Mouse (Mus musculus): ENCODE measurements around the gene Map2k7. TPM values are rescaled to one million over a fixed set of nuclear protein-coding genes. Genes with fewer than 3 reads are reported as not detected.
"Not testable (repeated sequence)": the region's sequence is repeated elsewhere in the genome, so short reads cannot be mapped to it uniquely, and the experiment has no call there.

Gene Map2k7
- polyA plus RNA-seq, 1 experiment = 63.5 TPM

DNA sequence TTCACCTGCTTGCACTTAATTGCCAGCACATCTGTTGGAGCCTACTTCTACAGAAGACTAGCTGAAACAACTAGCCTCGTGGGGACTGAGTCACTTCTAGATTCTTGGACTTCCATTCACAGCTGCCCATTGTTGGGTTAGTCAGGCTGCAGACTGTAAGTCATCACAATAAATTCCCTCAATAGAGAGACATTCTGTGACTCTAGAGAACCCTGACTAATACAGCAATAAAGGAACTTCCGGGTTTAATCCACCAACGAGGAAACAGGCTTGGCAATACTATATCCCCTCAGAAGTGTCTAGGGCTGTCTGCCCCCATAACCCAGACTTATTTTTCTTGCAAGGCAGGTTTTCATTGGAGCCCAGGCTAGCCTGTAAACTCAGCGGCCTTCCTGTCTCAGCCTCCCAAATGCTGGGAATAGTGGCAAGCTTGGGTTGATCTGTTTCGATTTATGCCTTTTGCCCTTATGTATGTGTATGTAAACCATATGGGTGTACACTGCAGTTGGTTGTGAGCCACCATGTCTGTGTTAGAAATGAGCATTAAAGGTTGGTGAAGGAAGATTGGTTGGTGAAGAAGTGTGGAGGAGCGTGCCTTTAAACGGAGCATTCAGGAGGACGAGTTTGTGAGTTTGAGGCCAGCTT is 13.7 kb downstream of the Map2k7 start:
- TF ChIP-seq CTCF (IDR thresholded peaks at IDR 0.05; ENCODE audit: borderline replicate concordance, extremely low read depth, insufficient read depth, insufficient read length) (no peak), POLR2A (IDR thresholded peaks at IDR 0.05; ENCODE audit: borderline replicate concordance, extremely low read depth, insufficient read depth, insufficient read length, poor library complexity, severe bottlenecking) (no peak)
- DNase-seq (ENCODE audit: low read depth) = no peak

DNA sequence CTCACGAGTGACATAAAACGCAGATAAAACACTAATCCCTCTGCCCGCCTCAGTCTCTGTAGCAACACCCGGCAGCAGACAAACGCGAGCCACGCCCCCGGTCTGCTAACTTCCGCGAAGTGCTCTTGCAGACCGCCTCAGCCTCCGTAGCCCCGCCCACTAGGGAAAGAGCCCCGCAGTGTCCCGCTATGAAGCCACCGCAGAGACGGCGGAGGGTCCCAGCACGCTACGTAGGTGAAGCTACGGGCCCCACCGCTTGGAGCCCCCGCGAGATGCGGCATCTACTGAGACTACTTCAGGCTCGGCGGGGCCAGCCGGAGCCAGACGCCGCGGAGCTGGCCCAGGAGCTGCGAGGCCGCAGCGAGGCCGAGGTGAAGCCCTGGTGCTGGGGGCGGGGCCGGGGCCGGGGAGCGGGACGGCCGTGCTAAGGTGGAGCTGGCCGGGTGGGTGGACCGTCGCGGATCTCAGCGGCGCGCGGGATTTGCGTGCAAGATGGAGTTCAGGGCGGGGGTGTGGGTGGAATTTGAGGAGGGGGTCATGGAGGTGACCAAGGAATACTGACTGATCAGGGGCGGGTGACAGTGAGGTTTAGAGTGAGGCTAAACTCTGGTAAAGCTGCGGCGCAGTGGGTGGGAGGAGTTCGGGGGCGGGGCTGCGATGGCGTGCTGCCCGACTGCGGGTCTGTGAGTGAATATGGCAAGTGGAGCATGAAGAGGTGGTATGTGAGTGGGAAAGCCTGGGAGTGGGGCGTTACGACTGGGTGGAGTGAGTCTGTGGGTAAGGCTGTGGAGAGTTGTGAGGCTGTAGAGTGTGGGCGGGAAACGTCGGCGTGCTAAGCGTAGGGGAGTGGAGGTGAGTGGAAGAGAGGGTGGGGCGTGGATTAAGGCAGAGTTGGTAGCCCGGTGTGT is 14.6 kb downstream of the Map2k7 start, which contains the start of gene Snapc2:
Snapc2 (plus strand) TSS at position 147 of the 908 bp plus-strand sequence.
- no peak for TF ChIP-seq CTCF (IDR thresholded peaks at IDR 0.05; ENCODE audit: borderline replicate concordance, extremely low read depth, insufficient read depth, insufficient read length)
- TF ChIP-seq POLR2A (IDR thresholded peaks at IDR 0.05; ENCODE audit: borderline replicate concordance, extremely low read depth, insufficient read depth, insufficient read length, poor library complexity, severe bottlenecking) = peak; percentile 50; the same call in 1 of the 2 replicates
- peak; percentile 98 for DNase-seq (ENCODE audit: low read depth)

DNA sequence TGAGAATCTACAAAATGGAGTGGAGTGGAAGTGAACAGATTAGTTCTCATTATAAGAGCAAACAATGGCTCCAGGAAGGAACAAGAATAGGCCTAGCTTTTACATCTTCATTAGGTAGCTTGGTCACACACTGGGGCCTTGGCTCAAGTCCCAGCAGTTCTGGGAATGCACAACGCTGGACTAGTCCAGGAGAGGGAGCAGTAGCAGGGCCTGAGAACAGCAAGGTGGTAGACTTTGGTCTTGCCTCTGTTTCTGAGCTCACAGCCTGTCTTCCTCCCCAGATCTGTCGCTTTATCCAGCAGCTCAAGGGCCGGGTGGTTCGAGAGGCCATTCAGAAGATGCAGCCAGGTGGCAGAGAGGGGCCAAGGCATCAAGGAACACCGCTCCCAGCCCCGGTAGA is 15.5 kb downstream of the Map2k7 start:
- peak; percentile 93 for DNase-seq (ENCODE audit: low read depth)
- no peak for TF ChIP-seq POLR2A (IDR thresholded peaks at IDR 0.05; ENCODE audit: borderline replicate concordance, extremely low read depth, insufficient read depth, insufficient read length, poor library complexity, severe bottlenecking)
- peak; percentile 51; the same call in 1 of the 2 replicates for TF ChIP-seq CTCF (IDR thresholded peaks at IDR 0.05; ENCODE audit: borderline replicate concordance, extremely low read depth, insufficient read depth, insufficient read length)

DNA sequence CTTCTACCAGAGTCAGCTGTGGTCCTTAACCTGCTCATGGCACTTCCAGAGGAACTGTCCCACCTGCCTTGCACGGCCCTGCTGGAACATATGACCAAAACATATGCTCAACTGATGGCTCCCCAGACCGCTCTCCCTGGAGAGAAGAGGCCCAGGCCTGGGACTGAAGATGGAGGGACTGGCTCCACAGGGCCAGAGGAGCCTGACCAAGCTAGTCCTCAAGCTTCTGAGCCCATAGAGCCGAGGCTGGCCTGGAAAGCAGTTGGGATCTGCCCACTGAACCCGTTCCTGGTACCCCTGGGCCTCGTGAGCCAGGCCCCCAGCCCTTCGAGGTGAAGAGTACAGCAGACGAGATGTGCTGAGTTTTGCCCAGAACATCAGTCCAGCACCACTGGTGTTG is 16.9 kb downstream of the Map2k7 start:
- DNase-seq (ENCODE audit: low read depth) = not testable (repeated sequence)

GRCm38 (mm10) chr8:4256911-4257310 is 18.4 kb downstream of the Map2k7 start:
- peak; percentile 44 for DNase-seq (ENCODE audit: low read depth)
- TF ChIP-seq CTCF (IDR thresholded peaks at IDR 0.05; ENCODE audit: borderline replicate concordance, extremely low read depth, insufficient read depth, insufficient read length) = no peak

GRCm38 (mm10) chr8:4257350-4257749 is 18.8 kb downstream of the Map2k7 start:
- no peak for DNase-seq (ENCODE audit: low read depth)
- TF ChIP-seq CTCF (IDR thresholded peaks at IDR 0.05; ENCODE audit: borderline replicate concordance, extremely low read depth, insufficient read depth, insufficient read length) = no peak
- TF ChIP-seq POLR2A (IDR thresholded peaks at IDR 0.05; ENCODE audit: borderline replicate concordance, extremely low read depth, insufficient read depth, insufficient read length, poor library complexity, severe bottlenecking) = no peak

- TF ChIP-seq POLR2A (IDR thresholded peaks at IDR 0.05; ENCODE audit: borderline replicate concordance, extremely low read depth, insufficient read depth, insufficient read length, poor library complexity, severe bottlenecking) = no peak
- peak; percentile 94 for TF ChIP-seq CTCF (IDR thresholded peaks at IDR 0.05; ENCODE audit: borderline replicate concordance, extremely low read depth, insufficient read depth, insufficient read length)
These were observed 19.7 kb downstream of the Map2k7 start for GRCm38 (mm10) chr8:4258233-4258632.

DNA sequence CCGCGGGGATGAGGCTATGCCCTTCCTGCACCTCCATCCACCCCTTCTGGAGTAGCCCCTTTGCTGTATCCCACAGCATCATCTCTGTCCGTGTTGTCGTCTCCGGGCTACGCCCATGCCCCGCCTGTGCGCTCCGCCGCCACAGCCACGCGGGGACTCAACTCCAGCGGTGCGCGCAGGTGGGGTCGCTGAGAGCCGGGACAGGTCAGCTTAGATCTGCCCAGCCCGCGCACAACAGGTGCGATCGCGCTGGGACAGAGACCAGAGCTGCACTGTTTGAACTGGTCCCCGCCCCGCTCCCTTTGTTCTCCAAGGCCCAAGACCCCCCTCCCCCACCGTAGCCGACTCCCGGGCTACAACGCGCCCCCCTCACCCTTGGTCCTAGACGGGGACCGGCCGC is 20.1 kb downstream of the Map2k7 start:
- TF ChIP-seq POLR2A (IDR thresholded peaks at IDR 0.05; ENCODE audit: borderline replicate concordance, extremely low read depth, insufficient read depth, insufficient read length, poor library complexity, severe bottlenecking) (no peak), CTCF (IDR thresholded peaks at IDR 0.05; ENCODE audit: borderline replicate concordance, extremely low read depth, insufficient read depth, insufficient read length) (no peak)
- no peak for DNase-seq (ENCODE audit: low read depth)

More at GRCm38 (mm10) chr8:4258233-4258632, 19.7 kb downstream of the Map2k7 start:
- DNase-seq (ENCODE audit: low read depth) = peak; percentile 89

DNA sequence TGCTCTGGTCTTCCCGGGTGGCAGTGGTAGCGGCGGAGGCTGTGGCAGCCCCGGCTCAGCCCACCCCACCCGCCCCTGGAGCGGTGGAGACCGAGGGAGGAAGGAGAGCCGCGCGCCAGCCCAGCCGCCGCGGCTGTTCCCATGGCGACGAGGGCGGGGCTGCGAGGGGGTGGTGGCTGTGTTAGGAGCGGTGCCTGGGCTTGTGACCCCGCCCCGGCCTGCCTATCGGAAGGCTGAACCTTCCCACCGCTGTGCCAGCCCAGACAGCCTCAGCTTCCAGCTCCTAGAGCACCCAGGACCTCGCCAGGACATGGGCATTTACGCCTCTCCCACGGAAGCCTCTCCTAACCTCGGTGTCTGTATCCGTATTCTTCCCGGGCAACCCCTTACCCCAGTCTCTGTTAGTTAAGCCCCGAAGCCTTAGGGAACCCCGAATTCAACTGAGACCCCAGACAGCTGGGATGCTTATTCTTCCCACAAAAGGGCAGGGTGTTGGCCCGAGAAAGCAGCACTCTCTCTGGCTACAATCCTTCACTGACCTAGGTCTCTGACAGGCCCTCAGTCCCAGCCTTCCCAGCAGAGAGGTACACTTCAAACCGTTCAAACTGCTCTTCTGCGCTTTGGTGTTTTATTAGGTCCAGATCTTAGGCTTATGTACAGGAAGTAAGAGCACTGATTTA is 20.7 kb downstream of the Map2k7 start, which contains the start of gene Ctxn1:
Ctxn1 (minus strand) TSS at position 150 of the 680 bp plus-strand sequence.
- peak; percentile 97 for DNase-seq (ENCODE audit: low read depth)
- TF ChIP-seq CTCF (IDR thresholded peaks at IDR 0.05; ENCODE audit: borderline replicate concordance, extremely low read depth, insufficient read depth, insufficient read length) (no peak), POLR2A (IDR thresholded peaks at IDR 0.05; ENCODE audit: borderline replicate concordance, extremely low read depth, insufficient read depth, insufficient read length, poor library complexity, severe bottlenecking) (peak; percentile 63)

DNA sequence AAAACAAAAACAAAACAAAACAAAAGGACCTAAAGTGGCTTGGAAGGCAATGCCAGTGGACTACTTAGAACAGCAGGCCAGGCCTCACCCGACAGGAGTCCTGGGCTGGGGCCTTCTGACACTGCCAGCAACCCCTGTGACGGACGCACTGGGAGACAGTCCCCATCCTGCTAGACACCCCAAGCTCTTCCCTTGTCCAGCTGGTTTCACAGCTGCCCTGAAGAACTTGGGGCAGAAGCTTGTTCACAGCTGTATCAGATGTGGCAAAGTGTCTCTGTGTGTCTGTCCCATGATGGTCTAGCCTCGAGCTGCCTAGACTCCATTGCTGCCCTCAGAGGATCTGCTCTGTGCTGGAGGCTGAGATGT is 21.2 kb downstream of the Map2k7 start:
- TF ChIP-seq CTCF (IDR thresholded peaks at IDR 0.05; ENCODE audit: borderline replicate concordance, extremely low read depth, insufficient read depth, insufficient read length) (no peak), POLR2A (IDR thresholded peaks at IDR 0.05; ENCODE audit: borderline replicate concordance, extremely low read depth, insufficient read depth, insufficient read length, poor library complexity, severe bottlenecking) (no peak)
- DNase-seq (ENCODE audit: low read depth) = no peak

GRCm38 (mm10) chr8:4263105-4263791 is 24.7 kb downstream of the Map2k7 start:
- TF ChIP-seq POLR2A (IDR thresholded peaks at IDR 0.05; ENCODE audit: borderline replicate concordance, extremely low read depth, insufficient read depth, insufficient read length, poor library complexity, severe bottlenecking) = no peak
- no peak for TF ChIP-seq CTCF (IDR thresholded peaks at IDR 0.05; ENCODE audit: borderline replicate concordance, extremely low read depth, insufficient read depth, insufficient read length)
- DNase-seq (ENCODE audit: low read depth) = no peak

Measured in brain, embryonic 14.5 days (tissue).